Mouse (Mus musculus): Measurements from ENCODE around the gene Rbm14. TPM values are rescaled to one million over a fixed set of nuclear protein-coding genes. Genes with fewer than 3 reads are reported as not detected.
"Not testable (repeated sequence)": the region's sequence is repeated elsewhere in the genome, so short reads cannot be mapped to it uniquely, and the experiment has no call there.

The Rbm14 gene
- total RNA-seq, 2 experiments from 2014 or later: 10.4 to 13.6 TPM

DNA sequence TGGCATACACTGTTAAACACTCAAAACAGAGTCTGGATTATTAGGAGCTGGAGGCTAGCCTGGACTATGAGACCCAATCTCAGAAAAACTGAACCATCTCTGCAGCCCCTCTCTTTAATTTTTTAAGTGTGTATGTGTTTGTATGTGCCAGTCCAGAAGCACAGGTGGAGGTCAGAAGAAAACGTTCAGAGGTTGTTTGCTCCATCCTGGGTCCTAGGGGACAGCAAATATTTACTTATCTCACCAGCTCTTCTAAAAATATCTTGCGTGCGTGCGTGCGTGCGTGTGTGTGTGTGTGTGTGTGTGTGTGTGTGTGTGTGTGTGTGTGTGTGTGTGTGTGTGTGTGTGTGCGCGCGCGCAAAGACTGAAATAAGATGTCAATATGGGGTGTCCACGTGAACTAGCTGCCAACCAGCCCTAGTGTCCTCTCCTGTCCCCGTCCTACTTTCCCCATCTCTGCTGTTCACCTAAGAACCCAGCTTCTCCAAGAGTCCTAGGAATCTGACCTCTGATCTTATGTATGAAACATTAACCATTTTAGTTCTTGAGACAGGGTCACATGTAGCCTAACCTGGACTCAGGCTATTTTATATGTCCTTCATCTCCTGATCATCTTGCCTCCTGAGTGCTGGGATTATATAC is 43.8 kb downstream of the Rbm14 start:
- intact Hi-C loops (cut with DNase I): no loop called here
- no peak for TF ChIP-seq CTCF (IDR thresholded peaks at IDR 0.05)
- no peak for DNase-seq
- Histone ChIP-seq H3K4me3 (no peak overlapping the region), H3K27ac (no peak overlapping the region)

DNA sequence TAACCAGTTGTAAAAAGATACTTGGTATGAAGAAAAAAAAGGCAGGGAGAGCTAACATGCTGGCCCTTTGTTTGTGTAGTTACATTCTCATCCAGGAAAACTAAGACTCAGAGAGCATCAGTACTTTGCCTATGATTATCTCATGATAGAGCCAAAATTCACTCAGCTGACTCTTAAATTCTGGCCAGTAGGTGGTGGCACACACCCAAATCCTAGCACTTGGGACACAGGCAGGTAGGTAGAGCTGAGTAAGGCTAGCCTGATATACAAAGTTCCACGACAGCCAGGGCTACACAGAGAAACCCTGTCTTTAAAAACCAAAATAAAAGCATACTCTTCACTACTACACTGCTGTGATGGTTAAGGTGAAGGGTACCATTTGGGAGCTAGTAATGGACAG is 48.6 kb downstream of the Rbm14 start:
- H3K27ac ChIP-seq: no peak overlapping the region
- intact Hi-C loops (cut with DNase I): no loop called here
- no peak for DNase-seq
- peak; percentile 30 for TF ChIP-seq CTCF (IDR thresholded peaks at IDR 0.05)
- no peak overlapping the region for H3K4me3 ChIP-seq

DNA sequence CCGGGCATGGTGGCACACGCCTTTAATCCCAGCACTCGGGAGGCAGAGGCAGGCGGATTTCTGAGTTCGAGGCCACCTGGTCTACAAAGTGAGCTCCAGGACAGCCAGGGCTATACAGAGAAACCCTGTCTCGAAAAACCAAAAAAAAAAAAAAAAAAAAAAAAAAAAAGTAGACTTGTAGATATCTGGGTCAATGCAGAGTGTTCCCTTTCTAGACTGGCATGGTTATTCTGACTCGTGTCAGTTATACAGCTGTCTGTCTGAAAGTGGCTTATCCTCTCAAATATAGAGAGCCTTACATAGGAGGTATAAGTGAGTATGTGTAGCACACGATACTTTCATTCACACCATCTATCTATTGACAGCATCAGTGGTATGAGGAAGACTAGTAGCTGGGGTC is 50.9 kb downstream of the Rbm14 start:
- DNase-seq; intact Hi-C loops (cut with DNase I); H3K27ac ChIP-seq; H3K4me3 ChIP-seq: not testable (repeated sequence)

DNA sequence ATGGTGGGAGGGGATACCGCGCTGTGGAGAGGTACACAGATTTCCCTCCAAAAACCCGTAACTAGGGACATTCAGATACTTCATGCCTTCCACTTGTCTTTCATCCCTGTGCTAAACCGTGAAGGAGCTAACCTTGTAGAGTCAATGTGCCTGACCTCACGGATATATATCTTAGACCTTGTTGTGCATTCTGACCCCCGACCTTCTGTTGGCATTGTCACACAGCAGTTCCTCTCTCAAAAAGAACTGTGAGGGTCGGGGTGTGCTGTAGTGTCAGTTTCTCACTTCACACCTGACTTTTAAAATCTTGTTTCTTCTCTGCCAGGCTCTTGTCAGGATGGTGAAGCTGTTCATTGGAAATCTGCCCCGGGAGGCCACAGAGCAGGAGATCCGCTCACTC is 54.5 kb downstream of the Rbm14 start:
- intact Hi-C loops (cut with DNase I): loop anchor here (5.0 to 10.0 kb wide), 4 partner anchors 35 to 208 kb away; partner anchors contain the start of genes Bbs1, Gm21992, Mrpl11 and Rbm14
- no peak for DNase-seq
- H3K27ac ChIP-seq: peak overlapping the region; percentile 97
- TF ChIP-seq CTCF (IDR thresholded peaks at IDR 0.05): no peak
- peak overlapping the region; percentile 87 for H3K4me3 ChIP-seq

GRCm38 (mm10) chr19:4756193-4756911 is 55.1 kb downstream of the Rbm14 start, which contains the start of gene Rbm4b:
Gene Rbm4b (plus strand): TSS chr19:4756497.
- peak within 1 kb of the TSS; percentile 97 for H3K27ac ChIP-seq
- intact Hi-C loops (cut with DNase I): loop anchor here (5.0 to 10.0 kb wide), 4 partner anchors 36 to 208 kb away; partner anchors contain the start of genes Bbs1, Gm21992, Mrpl11 and Rbm14
- peak; percentile 98 for DNase-seq

GRCm38 (mm10) chr19:4755565-4756192 is 55.8 kb downstream of the Rbm14 start:
- peak; percentile 99 for TF ChIP-seq CTCF (IDR thresholded peaks at IDR 0.05)
- intact Hi-C loops (cut with DNase I): loop anchor here (2.0 to 10.0 kb wide), 6 partner anchors 37 to 247 kb away; partner anchors contain the start of genes Bbs1, Gm21992, Mrpl11 and Rbm14
- DNase-seq: peak; percentile 92
- Histone ChIP-seq H3K4me3 (peak overlapping the region; percentile 87), H3K27ac (peak overlapping the region; percentile 97)

More at GRCm38 (mm10) chr19:4756193-4756911, 55.1 kb downstream of the Rbm14 start, which contains the start of gene Rbm4b:
- no peak for TF ChIP-seq CTCF (IDR thresholded peaks at IDR 0.05)
- H3K4me3 ChIP-seq: peak within 1 kb of the TSS; percentile 87

Other genes with a start within 250 kb of the Rbm14 start
- 1 to 10 TPM; 1.5 to 1.6 TPM for gene Lrfn4, start 196.0 kb downstream of the Rbm14 start, total RNA-seq (2021)
- 1 to 10 TPM; 5.1 to 5.9 TPM for gene Rce1, start 186.0 kb downstream of the Rbm14 start, total RNA-seq (2021)
- under 1 TPM in 1 of 2 experiments, not detected in 1; 0.11 TPM for gene Gm960, start 113.0 kb downstream of the Rbm14 start, total RNA-seq (2021)
- gene Sptbn2, start 100.5 kb downstream of the Rbm14 start, total RNA-seq (2021): under 1 TPM in 1 of 2 experiments, not detected in 1; 0.03 TPM
- 1 to 10 TPM; 2.1 to 2.7 TPM for gene Rbm4b, start 55.1 kb downstream of the Rbm14 start, total RNA-seq (2021)
- gene Rbm4, start 17.7 kb downstream of the Rbm14 start, total RNA-seq (2021): 10 to 100 TPM; 32.1 to 35.5 TPM
- gene Gm21992, start within 50 bp of the Rbm14 start, total RNA-seq (2021): 10 to 100 TPM; 11.3 to 14.0 TPM
- gene Ccs, start 27.7 kb upstream of the Rbm14 start, total RNA-seq (2021): 10 to 100 TPM; 17.4 to 24.8 TPM
- not detected for gene Ccdc87, start 27.7 kb upstream of the Rbm14 start, total RNA-seq (2021)
- 10 to 100 TPM; 24.8 to 41.9 TPM for gene Ctsf, start 43.5 kb upstream of the Rbm14 start, total RNA-seq (2021)
- gene Actn3, start 66.3 kb upstream of the Rbm14 start, total RNA-seq (2021): over 10,000 TPM in 1 of 2 experiments, 1,000 to 10,000 TPM in 1; 5,071 to 10,315 TPM
- 1 to 10 TPM; 2.0 to 2.6 TPM for gene Zdhhc24, start 67.0 kb upstream of the Rbm14 start, total RNA-seq (2021)
- 1 to 10 TPM; 1.5 to 2.1 TPM for gene Bbs1, start 95.0 kb upstream of the Rbm14 start, total RNA-seq (2021)
- gene Dpp3, start 116.7 kb upstream of the Rbm14 start, total RNA-seq (2021): 10 to 100 TPM; 11.2 to 16.6 TPM
- gene Peli3, start 131.5 kb upstream of the Rbm14 start, total RNA-seq (2021): 1 to 10 TPM; 1.5 to 2.1 TPM
- gene Mrpl11, start 150.5 kb upstream of the Rbm14 start, total RNA-seq (2021): 10 to 100 TPM; 59.3 to 64.5 TPM
- gene Npas4, start 178.7 kb upstream of the Rbm14 start, total RNA-seq (2021): under 1 TPM in 1 of 2 experiments, not detected in 1; 0.13 TPM
- 1 to 10 TPM; 6.0 to 8.6 TPM for gene Slc29a2, start 212.2 kb upstream of the Rbm14 start, total RNA-seq (2021)
- 10 to 100 TPM; 20.0 to 22.4 TPM for gene B4gat1, start 227.2 kb upstream of the Rbm14 start, total RNA-seq (2021)
- under 1 TPM; 0.46 to 0.59 TPM for gene AC124502.3, start 227.3 kb upstream of the Rbm14 start, total RNA-seq (2021)
- 10 to 100 TPM; 14.7 to 15.1 TPM for gene Brms1, start 229.7 kb upstream of the Rbm14 start, total RNA-seq (2021)
- gene Rin1, start 238.8 kb upstream of the Rbm14 start, total RNA-seq (2021): 1 to 10 TPM in 1 of 2 experiments, under 1 TPM in 1; 0.99 to 1.3 TPM